Mouse (Mus musculus): ENCODE results near the gene Dgki. TPM values are rescaled to one million over a fixed set of nuclear protein-coding genes. Genes with fewer than 3 reads are reported as not detected.

Gene Dgki
- polyA plus RNA-seq, 1 experiment, result not detected

DNA sequence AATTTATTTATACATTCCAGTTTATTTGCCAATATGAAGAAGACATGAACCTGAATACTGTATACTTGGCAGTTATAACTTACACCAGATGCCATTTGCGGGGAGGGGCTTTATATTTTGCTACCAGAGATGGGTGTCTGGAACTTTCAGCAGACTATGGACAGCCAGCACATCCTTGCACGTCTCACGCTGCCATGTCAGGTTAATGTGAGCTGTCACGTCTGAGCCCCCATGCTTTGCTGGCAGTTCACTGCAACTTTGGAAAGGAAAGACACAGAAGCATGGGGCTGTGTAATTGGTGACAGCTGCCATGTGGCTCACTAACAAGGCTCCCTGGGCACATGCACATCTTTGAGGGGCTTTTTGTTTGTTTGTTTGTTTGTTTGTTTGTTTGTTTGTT lies 368.5 kb downstream of the Dgki start:
- Histone ChIP-seq H3K79me3 (ENCODE audit: low read depth) (no peaks in the 10 kb centered on the region), H3K36me3 (ENCODE audit: control insufficient read depth, insufficient read depth) (no peaks in the 10 kb centered on the region), H3K4me3 (ENCODE audit: insufficient read depth, poor library complexity, severe bottlenecking) (no peak overlapping the region), H3ac (ENCODE audit: control insufficient read depth, insufficient read length, low read depth) (no peak overlapping the region), H3K79me2 (ENCODE audit: control insufficient read depth, insufficient read depth) (no peaks in the 10 kb centered on the region), H3K27me3 (ENCODE audit: control insufficient read depth, insufficient read depth, insufficient read length) (no peaks in the 10 kb centered on the region)
- TF ChIP-seq MYOG (IDR thresholded peaks at IDR 0.05; ENCODE audit: control insufficient read depth, extremely low read depth, insufficient read length) (no peak), MAX (IDR thresholded peaks at IDR 0.05) (no peak), USF1 (IDR thresholded peaks at IDR 0.05; ENCODE audit: low read depth) (no peak), CTCF (IDR thresholded peaks at IDR 0.05; ENCODE audit: control insufficient read depth, insufficient read depth, insufficient read length) (no peak), FOSL1 (IDR thresholded peaks at IDR 0.05; ENCODE audit: insufficient read depth, low read length, poor library complexity, severe bottlenecking) (no peak), MYOD1 (IDR thresholded peaks at IDR 0.05; ENCODE audit: control insufficient read depth, insufficient read length, low read depth) (no peak)

DNA sequence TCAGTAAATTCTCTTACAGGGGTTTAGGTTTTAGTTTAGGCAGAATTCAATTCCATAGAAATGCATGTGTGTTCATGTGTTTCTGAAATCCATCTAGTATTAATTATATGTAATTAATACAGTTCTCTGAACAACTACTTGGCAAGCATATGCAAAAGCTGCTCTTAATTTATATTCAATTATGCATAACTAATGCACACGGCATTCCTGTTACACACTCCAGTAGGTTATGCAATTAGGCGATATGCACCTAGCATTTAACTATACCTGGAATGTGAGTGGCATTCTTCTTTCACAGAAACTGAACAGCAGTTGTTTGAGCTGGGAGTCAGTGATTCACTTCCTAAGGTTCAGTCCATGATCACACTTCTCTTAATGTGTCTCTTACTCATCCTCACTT lies 370.2 kb downstream of the Dgki start:
- no peak overlapping the region for H3ac ChIP-seq (ENCODE audit: control insufficient read depth, insufficient read length, low read depth)
- no peaks in the 10 kb centered on the region for H3K36me3 ChIP-seq (ENCODE audit: control insufficient read depth, insufficient read depth)
- H3K79me2 ChIP-seq (ENCODE audit: control insufficient read depth, insufficient read depth), result no peaks in the 10 kb centered on the region
- no peaks in the 10 kb centered on the region for H3K79me3 ChIP-seq (ENCODE audit: low read depth)
- TF ChIP-seq CTCF (IDR thresholded peaks at IDR 0.05; ENCODE audit: control insufficient read depth, insufficient read depth, insufficient read length) (no peak), MAX (IDR thresholded peaks at IDR 0.05) (no peak), MYOD1 (IDR thresholded peaks at IDR 0.05; ENCODE audit: control insufficient read depth, insufficient read length, low read depth) (no peak), FOSL1 (IDR thresholded peaks at IDR 0.05; ENCODE audit: insufficient read depth, low read length, poor library complexity, severe bottlenecking) (no peak), USF1 (IDR thresholded peaks at IDR 0.05; ENCODE audit: low read depth) (no peak), MYOG (IDR thresholded peaks at IDR 0.05; ENCODE audit: control insufficient read depth, extremely low read depth, insufficient read length) (no peak), CEBPB (IDR thresholded peaks at IDR 0.05; ENCODE audit: low read depth) (no peak)
- H3K27me3 ChIP-seq (ENCODE audit: control insufficient read depth, insufficient read depth, insufficient read length), result no peaks in the 10 kb centered on the region
- no peak overlapping the region for H3K4me3 ChIP-seq (ENCODE audit: insufficient read depth, poor library complexity, severe bottlenecking)

DNA sequence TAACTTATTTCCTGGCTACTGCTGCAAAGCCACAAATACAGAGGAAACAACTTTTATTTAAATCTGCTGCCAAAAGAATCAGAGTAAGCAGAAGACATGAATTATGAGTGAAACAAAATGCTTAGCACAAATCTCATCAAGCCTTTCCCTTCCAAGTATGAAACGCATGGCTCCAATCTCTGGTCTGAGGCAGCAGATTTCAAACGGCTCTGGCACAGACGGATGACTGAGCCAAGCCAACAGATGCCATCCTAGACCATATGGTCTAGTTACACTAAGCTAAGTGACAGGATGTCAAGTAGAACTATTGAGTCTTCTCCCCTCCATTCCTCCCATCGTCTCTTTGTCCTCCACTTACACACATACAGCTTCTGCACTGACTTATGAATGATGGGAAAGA lies 373.5 kb downstream of the Dgki start:
- Histone ChIP-seq H3K36me3 (ENCODE audit: control insufficient read depth, insufficient read depth) (no peaks in the 10 kb centered on the region), H3K27me3 (ENCODE audit: control insufficient read depth, insufficient read depth, insufficient read length) (no peaks in the 10 kb centered on the region), H3K79me2 (ENCODE audit: control insufficient read depth, insufficient read depth) (no peaks in the 10 kb centered on the region), H3K4me3 (ENCODE audit: insufficient read depth, poor library complexity, severe bottlenecking) (no peak overlapping the region), H3ac (ENCODE audit: control insufficient read depth, insufficient read length, low read depth) (no peak overlapping the region), H3K79me3 (ENCODE audit: low read depth) (no peaks in the 10 kb centered on the region)
- TF ChIP-seq MYOD1 (IDR thresholded peaks at IDR 0.05; ENCODE audit: control insufficient read depth, insufficient read length, low read depth), result no peak
- no peak for TF ChIP-seq CEBPB (IDR thresholded peaks at IDR 0.05; ENCODE audit: low read depth)
- TF ChIP-seq MAX (IDR thresholded peaks at IDR 0.05), result no peak
- no peak for TF ChIP-seq MYOG (IDR thresholded peaks at IDR 0.05; ENCODE audit: control insufficient read depth, extremely low read depth, insufficient read length)

DNA sequence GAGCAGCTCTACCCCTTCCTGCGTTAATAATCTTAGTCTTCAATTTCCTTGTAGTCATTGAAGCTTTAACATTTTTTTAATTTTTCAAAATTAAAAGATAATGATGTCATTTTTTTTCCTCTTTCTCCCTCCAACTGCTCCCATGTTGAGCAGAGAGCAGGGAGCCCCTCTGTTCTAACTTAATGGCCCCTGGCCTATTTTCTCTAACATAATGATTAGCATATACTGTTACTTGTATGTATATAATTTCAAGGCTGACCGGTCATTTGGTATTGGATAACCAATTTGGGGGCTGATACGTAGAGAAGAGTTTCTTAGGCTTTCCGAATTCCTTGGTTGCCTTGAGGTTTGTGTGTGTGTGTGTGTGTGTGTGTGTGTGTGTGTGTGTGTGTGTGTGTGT lies 378.0 kb downstream of the Dgki start:
- Histone ChIP-seq H3K79me2 (ENCODE audit: control insufficient read depth, insufficient read depth) (no peaks in the 10 kb centered on the region), H3ac (ENCODE audit: control insufficient read depth, insufficient read length, low read depth) (no peak overlapping the region), H3K27me3 (ENCODE audit: control insufficient read depth, insufficient read depth, insufficient read length) (no peaks in the 10 kb centered on the region), H3K36me3 (ENCODE audit: control insufficient read depth, insufficient read depth) (no peaks in the 10 kb centered on the region), H3K79me3 (ENCODE audit: low read depth) (no peaks in the 10 kb centered on the region), H3K4me3 (ENCODE audit: insufficient read depth, poor library complexity, severe bottlenecking) (no peak overlapping the region)
- TF ChIP-seq MYOD1 (IDR thresholded peaks at IDR 0.05; ENCODE audit: control insufficient read depth, insufficient read length, low read depth) (no peak), CTCF (IDR thresholded peaks at IDR 0.05; ENCODE audit: control insufficient read depth, insufficient read depth, insufficient read length) (no peak), MYOG (IDR thresholded peaks at IDR 0.05; ENCODE audit: control insufficient read depth, extremely low read depth, insufficient read length) (no peak), FOSL1 (IDR thresholded peaks at IDR 0.05; ENCODE audit: insufficient read depth, low read length, poor library complexity, severe bottlenecking) (no peak), MAX (IDR thresholded peaks at IDR 0.05) (no peak), USF1 (IDR thresholded peaks at IDR 0.05; ENCODE audit: low read depth) (no peak)

DNA sequence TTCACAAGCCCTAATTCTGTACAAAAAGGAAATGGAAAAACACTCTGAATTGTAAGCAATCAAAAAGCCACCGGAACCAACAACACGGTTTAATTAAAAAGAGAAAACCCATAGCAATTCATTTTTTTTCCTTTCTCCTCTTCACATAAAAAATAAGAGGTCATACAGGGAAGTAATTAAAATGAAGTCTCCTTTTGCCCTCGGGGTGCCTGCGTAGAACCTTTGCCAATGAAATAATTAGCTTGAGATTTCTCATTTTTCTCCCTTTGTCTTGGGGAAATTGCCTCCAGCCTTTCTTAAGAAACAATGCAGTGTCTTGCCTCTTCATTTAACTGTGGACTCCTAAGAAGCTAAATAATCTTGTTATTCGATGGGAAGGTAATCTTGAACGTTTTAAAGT lies 388.4 kb downstream of the Dgki start:
- TF ChIP-seq CEBPB (IDR thresholded peaks at IDR 0.05; ENCODE audit: low read depth) (no peak), CTCF (IDR thresholded peaks at IDR 0.05; ENCODE audit: control insufficient read depth, insufficient read depth, insufficient read length) (no peak), MYOG (IDR thresholded peaks at IDR 0.05; ENCODE audit: control insufficient read depth, extremely low read depth, insufficient read length) (no peak), MYOD1 (IDR thresholded peaks at IDR 0.05; ENCODE audit: control insufficient read depth, insufficient read length, low read depth) (no peak), MAX (IDR thresholded peaks at IDR 0.05) (no peak), USF1 (IDR thresholded peaks at IDR 0.05; ENCODE audit: low read depth) (no peak), FOSL1 (IDR thresholded peaks at IDR 0.05; ENCODE audit: insufficient read depth, low read length, poor library complexity, severe bottlenecking) (no peak)
- no peaks in the 10 kb centered on the region for H3K79me3 ChIP-seq (ENCODE audit: low read depth)
- no peak overlapping the region for H3K4me3 ChIP-seq (ENCODE audit: insufficient read depth, poor library complexity, severe bottlenecking)
- no peak overlapping the region for H3ac ChIP-seq (ENCODE audit: control insufficient read depth, insufficient read length, low read depth)
- H3K79me2 ChIP-seq (ENCODE audit: control insufficient read depth, insufficient read depth), result no peaks in the 10 kb centered on the region
- no peaks in the 10 kb centered on the region for H3K36me3 ChIP-seq (ENCODE audit: control insufficient read depth, insufficient read depth)
- peaks cover 5% of the 10 kb centered on the region for H3K27me3 ChIP-seq (ENCODE audit: control insufficient read depth, insufficient read depth, insufficient read length)

DNA sequence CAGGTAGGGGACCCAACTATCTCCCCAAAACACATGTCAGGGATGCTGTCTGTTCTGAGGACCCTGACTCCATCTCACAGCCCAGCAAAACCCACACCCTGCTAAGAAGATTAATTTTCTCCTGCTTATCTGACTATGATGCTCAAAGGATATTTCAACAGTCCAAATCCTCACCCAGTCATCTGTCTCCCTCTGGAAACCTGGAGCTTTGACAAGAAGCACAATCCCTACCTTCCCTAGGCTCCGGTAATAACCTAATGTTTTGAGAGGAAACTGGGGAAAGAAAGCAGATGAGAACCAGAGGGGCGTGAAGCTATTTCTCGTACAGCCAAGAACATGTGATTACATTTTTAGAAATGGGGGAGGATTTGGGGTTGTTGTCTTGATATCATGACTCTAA lies 392.8 kb downstream of the Dgki start:
- TF ChIP-seq CEBPB (IDR thresholded peaks at IDR 0.05; ENCODE audit: low read depth), result no peak
- TF ChIP-seq MAX (IDR thresholded peaks at IDR 0.05), result no peak
- TF ChIP-seq MYOD1 (IDR thresholded peaks at IDR 0.05; ENCODE audit: control insufficient read depth, insufficient read length, low read depth), result no peak
- TF ChIP-seq FOSL1 (IDR thresholded peaks at IDR 0.05; ENCODE audit: insufficient read depth, low read length, poor library complexity, severe bottlenecking), result no peak
- no peak for TF ChIP-seq CTCF (IDR thresholded peaks at IDR 0.05; ENCODE audit: control insufficient read depth, insufficient read depth, insufficient read length)
- TF ChIP-seq USF1 (IDR thresholded peaks at IDR 0.05; ENCODE audit: low read depth), result no peak
- TF ChIP-seq MYOG (IDR thresholded peaks at IDR 0.05; ENCODE audit: control insufficient read depth, extremely low read depth, insufficient read length), result no peak
- H3K79me2 ChIP-seq (ENCODE audit: control insufficient read depth, insufficient read depth), result no peaks in the 10 kb centered on the region
- H3K27me3 ChIP-seq (ENCODE audit: control insufficient read depth, insufficient read depth, insufficient read length), result peaks cover 3% of the 10 kb centered on the region
- H3ac ChIP-seq (ENCODE audit: control insufficient read depth, insufficient read length, low read depth), result no peak overlapping the region
- H3K79me3 ChIP-seq (ENCODE audit: low read depth), result no peaks in the 10 kb centered on the region
- no peak overlapping the region for H3K4me3 ChIP-seq (ENCODE audit: insufficient read depth, poor library complexity, severe bottlenecking)
- no peaks in the 10 kb centered on the region for H3K36me3 ChIP-seq (ENCODE audit: control insufficient read depth, insufficient read depth)
